Mouse (Mus musculus): ENCODE data around the gene Platr17.
"Not testable (repeated sequence)": the region's sequence is repeated elsewhere in the genome, so short reads cannot be mapped to it uniquely, and the experiment has no call there.

- TF ChIP-seq POLR2A (IDR thresholded peaks at IDR 0.05; ENCODE audit: borderline replicate concordance, extremely low read depth, insufficient read depth, insufficient read length, poor library complexity, severe bottlenecking); CTCF (IDR thresholded peaks at IDR 0.05; ENCODE audit: borderline replicate concordance, extremely low read depth, insufficient read depth, insufficient read length): not testable (repeated sequence)
Measured at GRCm38 (mm10) chr17:33889941-33890532, 14.9 kb upstream of the Platr17 start.
